ENCODE assay signal across 24 mouse cellular contexts in the genomic region with DNA sequence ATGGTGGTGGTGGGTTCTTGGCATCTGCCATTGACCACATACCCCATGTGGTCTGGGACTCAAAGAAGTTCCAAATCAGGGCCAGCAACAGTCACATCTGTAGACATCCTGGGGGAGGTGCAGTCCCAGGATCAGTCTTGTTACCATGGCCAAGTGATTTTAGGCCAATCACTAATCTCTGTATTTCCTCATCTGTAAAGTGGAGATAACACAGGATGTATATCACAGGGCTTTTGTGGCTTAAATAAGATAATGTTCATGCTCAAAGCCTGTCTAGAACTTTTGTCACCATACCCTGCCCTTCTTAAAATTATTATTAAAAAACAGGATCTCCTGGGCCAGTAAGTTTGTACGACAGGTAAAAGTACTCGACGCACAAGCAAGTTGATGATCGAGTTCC. TPM values are rescaled to one million over a fixed set of nuclear protein-coding genes. Genes with fewer than 3 reads are reported as not detected.
DNase-seq lines count a peak whose midpoint lies in the region; ATAC-seq and TF ChIP-seq lines count a peak whose summit lies in the region.
"Had no signal": no experiment of that assay in that cellular context is flagged by ENCODE, and none has a peak within 500 bp of the region (broad histone marks: within the 10 kb centered on the region; RNA-seq: fewer than 3 reads in every experiment).

No protein-coding gene starts in this region.

- TF ChIP-seq EP300 in MEL (IDR thresholded peaks at IDR 0.05; ENCODE audit: low read depth in 1 of 2, low read length in 2 of 2): 0 out of 4 replicates have a peak, but pooled peaks of 1 of the 2 experiments have one; percentile 23

- TF ChIP-seq POLR2A in MEL (IDR thresholded peaks at IDR 0.05; ENCODE audit: control insufficient read depth in 1 of 2, insufficient read depth in 1 of 2, low read depth in 1 of 2, low read length in 2 of 2, poor library complexity in 1 of 2): no peak

- DNase-seq in G1E (ENCODE audit: low spot score) (no peak), MEL (ENCODE audit: low read depth, low spot score) (no peak)
- no peak for DNase-seq in spleen, adult 12 weeks (ENCODE audit: low spot score)
- DNase-seq in left cerebral cortex, adult 8-10 months (ENCODE audit: low spot score in 2 of 2): no peak
- DNase-seq in layer of hippocampus, postnatal 25 days (ENCODE audit: extremely low spot score in 1 of 2, low spot score in 1 of 2): no peak
- DNase-seq: adrenal gland, adult 2 months; adrenal gland, adult 8-10 months; adrenal gland, postnatal 10 days; adrenal gland, postnatal 14 days; adrenal gland, postnatal 25 days; adrenal gland, postnatal 36 days; B cell, adult 2 months; cerebellum, adult 11 months; cerebellum, adult 11-12 months; cerebellum, adult 18-20 months; cerebellum, adult 2 months had no signal

- H3K27ac ChIP-seq in MEL (ENCODE audit: control insufficient read depth, low read depth, low read length): no peak overlapping the region

- no peak overlapping the region for H3K9ac ChIP-seq in MEL (ENCODE audit: control insufficient read depth, low read depth, low read length, poor library complexity, severe bottlenecking)

- peaks cover 24% of the 10 kb centered on the region for H3K4me1 ChIP-seq in G1E (ENCODE audit: insufficient read depth, low read depth, low read length)
- H3K4me1 ChIP-seq in MEL (ENCODE audit: control insufficient read depth in 1 of 2, insufficient read depth in 2 of 2, low read length in 2 of 2): peaks cover 4 to 20% of the 10 kb centered on the region in 2 experiments; a peak in 3 of 4 replicates

- H3K9me3 ChIP-seq in G1E (replicated peaks) (no peaks in the 10 kb centered on the region), MEL (replicated peaks; ENCODE audit: insufficient read depth, low read length) (no peaks in the 10 kb centered on the region)

- ATAC-seq in G1E (ENCODE audit: extremely low read depth, insufficient number of reproducible peaks, low FRiP score, poor library complexity, severe bottlenecking): peak; percentile 73
- ATAC-seq in common myeloid progenitor, adult 5-6 weeks (replicated peaks; ENCODE audit: low read depth, poor library complexity, severe bottlenecking): peak; percentile 41; the same call in 1 of the 2 replicates
- ATAC-seq in granulocyte monocyte progenitor cell, adult 5-6 weeks (replicated peaks; ENCODE audit: poor library complexity, severe bottlenecking): 0 out of 2 replicates have a peak, but pooled peaks have one; percentile 11
- no peak for ATAC-seq in erythroblast, adult 5-6 weeks (replicated peaks; ENCODE audit: low FRiP score, poor library complexity, severe bottlenecking)
- ATAC-seq: activated CD4-positive, CD25-positive, alpha-beta regulatory T cell, adult 4 months; CD4-positive, CD25-positive, alpha-beta regulatory T cell, adult 4 months; Patski had no signal

- H3K27me3 ChIP-seq in G1E (ENCODE audit: insufficient read depth, low read length): peaks cover 34% of the 10 kb centered on the region
- no peaks in the 10 kb centered on the region for H3K27me3 ChIP-seq in MEL (ENCODE audit: control insufficient read depth in 1 of 2, insufficient read depth in 2 of 2, low read length in 2 of 2)
- H3K27me3 ChIP-seq: CH12.LX, Patski had no signal

- H3K4me3 ChIP-seq in G1E (ENCODE audit: low read depth, low read length) (no peak overlapping the region), MEL (ENCODE audit: control insufficient read depth in 1 of 2, insufficient read depth in 1 of 2, low read depth in 2 of 2, low read length in 2 of 2) (no peak overlapping the region)

- TF ChIP-seq RAD21 in MEL (IDR thresholded peaks at IDR 0.05; ENCODE audit: low read depth, low read length): no peak

- H3K36me3 ChIP-seq in G1E (replicated peaks) (no peaks in the 10 kb centered on the region), MEL (ENCODE audit: control insufficient read depth in 1 of 2, insufficient read depth in 2 of 2, low read length in 2 of 2) (peaks cover 0 to 14% of the 10 kb centered on the region in 2 experiments; a peak in 2 of 4 replicates)

- TF ChIP-seq CTCF in G1E (IDR thresholded peaks at IDR 0.05; ENCODE audit: low read depth, low read length): no peak
- TF ChIP-seq CTCF in MEL (IDR thresholded peaks at IDR 0.05 in 2 of 3, conservative IDR thresholded peaks at IDR 0.05 in 1 of 3; ENCODE audit: control insufficient read depth in 1 of 3, insufficient read depth in 1 of 3, low read depth in 2 of 3, low read length in 3 of 3, poor library complexity in 1 of 3, severe bottlenecking in 1 of 3): no peak

- no peaks in the 10 kb centered on the region for H3K79me2 ChIP-seq in MEL (ENCODE audit: control insufficient read depth, insufficient read depth, low read length, poor library complexity)

TF ChIP-seq in MEL, 35 proteins besides CTCF, POLR2A, EP300 and RAD21:
- TF ChIP-seq MAFK (IDR thresholded peaks at IDR 0.05; ENCODE audit: borderline replicate concordance, low read depth, low read length) (no peak), ZMIZ1 (IDR thresholded peaks at IDR 0.05; ENCODE audit: low read depth, low read length) (no peak), MAZ (IDR thresholded peaks at IDR 0.05; ENCODE audit: low read depth, low read length) (no peak), RCOR1 (IDR thresholded peaks at IDR 0.05; ENCODE audit: low read depth, low read length) (peak; percentile 77), GATA1 (IDR thresholded peaks at IDR 0.05; ENCODE audit: low read depth, low read length) (peak; percentile 77), TCF12 (IDR thresholded peaks at IDR 0.05; ENCODE audit: low read depth, low read length) (peak; percentile 74)
TF ChIP-seq in MEL: peak in this region for 3.

RNA-seq across cellular contexts. Expression of gene Spns3, which starts 6.2 kb away (rescaled TPM):
- total RNA-seq in G1E (2014; fragmentation: Nextera tagmentation): not detected in 2 replicates
- 0.11 and 0.12 TPM in 2 replicates for total RNA-seq in G1E (2017)
- polyA plus RNA-seq in G1E (2012): not detected in 2 replicates
- total RNA-seq in MEL (2012; rRNA removed): 5.2 and 10.6 TPM in 2 replicates
- 10 to 100 TPM in 1 of 2 experiments, not detected in 1; 12.7 TPM for polyA plus RNA-seq in MEL (2012; ENCODE audit: insufficient read depth in 1 of 2, insufficient read length in 2 of 2, low read depth in 1 of 2, low replicate concordance in 2 of 2, missing spikeins in 1 of 2)
- 20.5 and 29.3 TPM in 2 replicates for total RNA-seq in common myeloid progenitor, adult 5-6 weeks (2017)
- 32.1 and 46.2 TPM in 2 replicates for total RNA-seq in granulocyte monocyte progenitor cell, adult 5-6 weeks (2014; fragmentation: Nextera tagmentation)
- total RNA-seq in granulocyte monocyte progenitor cell, adult 5-6 weeks (2017): 21.8 and 23.0 TPM in 2 replicates
- 0.58 and 4.2 TPM in 2 replicates for total RNA-seq in erythroblast, adult 5-6 weeks (2015; ENCODE audit: low replicate concordance)
- total RNA-seq in erythroblast, adult 5-6 weeks (2017; ENCODE audit: low replicate concordance): 1.5 and 5.1 TPM in 2 replicates
- total RNA-seq in left cerebral cortex, adult 8-10 months (2022): 1 to 10 TPM in 1 of 4 experiments, under 1 TPM in 3; 0.32 to 1.1 (median 0.68) TPM
- total RNA-seq in layer of hippocampus, postnatal 25 days (2021): under 1 TPM; 0.15 to 0.28 TPM
- polyA plus RNA-seq: C2C12 had no signal

RNA-seq across cellular contexts. Expression of gene Ube2g1, which starts 50.6 kb away (rescaled TPM):
- total RNA-seq in G1E (2014; fragmentation: Nextera tagmentation): 98.9 and 119 TPM in 2 replicates
- 52.6 and 60.1 TPM in 2 replicates for total RNA-seq in G1E (2017)
- 32.2 and 47.7 TPM in 2 replicates for polyA plus RNA-seq in G1E (2012)
- total RNA-seq in MEL (2012; rRNA removed): 26.6 and 29.2 TPM in 2 replicates
- polyA plus RNA-seq in MEL (2012; ENCODE audit: insufficient read depth in 1 of 2, insufficient read length in 2 of 2, low read depth in 1 of 2, low replicate concordance in 2 of 2, missing spikeins in 1 of 2): 10 to 100 TPM; 38.0 to 38.1 TPM
- 37.2 and 41.3 TPM in 2 replicates for total RNA-seq in common myeloid progenitor, adult 5-6 weeks (2017)
- 30.1 and 39.5 TPM in 2 replicates for total RNA-seq in granulocyte monocyte progenitor cell, adult 5-6 weeks (2014; fragmentation: Nextera tagmentation)
- total RNA-seq in granulocyte monocyte progenitor cell, adult 5-6 weeks (2017): 32.3 and 37.7 TPM in 2 replicates
- 10.0 and 16.3 TPM in 2 replicates for total RNA-seq in erythroblast, adult 5-6 weeks (2015; ENCODE audit: low replicate concordance)
- 9.4 and 9.8 TPM in 2 replicates for total RNA-seq in erythroblast, adult 5-6 weeks (2017; ENCODE audit: low replicate concordance)
- total RNA-seq in left cerebral cortex, adult 8-10 months (2022): 10 to 100 TPM; 41.9 to 47.2 (median 44.4) TPM
- total RNA-seq in layer of hippocampus, postnatal 25 days (2021): 10 to 100 TPM; 45.6 to 49.2 TPM
